Mouse (Mus musculus) embryonic fibroblast, embryonic 13.5 days (primary cell): Measurements from ENCODE around the gene Nol6. TPM values are rescaled to one million over a fixed set of nuclear protein-coding genes. Genes with fewer than 3 reads are reported as not detected.
"Not testable (repeated sequence)": the region's sequence is repeated elsewhere in the genome, so short reads cannot be mapped to it uniquely, and the experiment has no call there.

Experiments used
- H3K27ac ChIP-seq: 2 replicates; pipeline ENCODE4 v1.5.1; 2012; ENCODE audit warnings: low read length, control low read depth, inconsistent platforms; ENCODE audit not compliant: insufficient read depth
- H3K4me1 ChIP-seq: 2 replicates; pipeline ENCODE4 v1.6.1; 2011; ENCODE audit warnings: low read length; ENCODE audit not compliant: control insufficient read depth, insufficient read depth
- H3K4me3 ChIP-seq: 2 replicates; pipeline ENCODE4 v1.5.1; 2011; ENCODE audit warnings: mild to moderate bottlenecking, control low read depth, low read length; ENCODE audit not compliant: insufficient read depth
- CTCF ChIP-seq: IDR thresholded peaks from 2 replicates; pipeline ENCODE4 v1.5.1; 2011; ENCODE audit warnings: mild to moderate bottlenecking, control low read depth, low read length, moderate library complexity, borderline replicate concordance; ENCODE audit not compliant: insufficient read depth
- POLR2A ChIP-seq: IDR thresholded peaks from 2 replicates; pipeline ENCODE4 v1.6.1; 2011; ENCODE audit warnings: low read depth, mild to moderate bottlenecking, control low read depth, low read length, moderate library complexity
- polyA plus RNA-seq: library from polyadenylated mRNA; stranded (reverse); fragments of >200 nt; gene quantifications from 2 replicates; pipeline ENCODE4 v1.2.4, GENCODE M21; 2011; ENCODE audit warnings: low read depth; ENCODE audit not compliant: missing spikeins, insufficient read length

Nol6 gene
- polyA plus RNA-seq, 1 experiment, result 25.1 TPM

GRCm38 (mm10) chr4:41087459-41088298, 36.6 kb downstream of the Nol6 start:
- Histone ChIP-seq H3K27ac (no peak overlapping the region), H3K4me1 (no peaks in the 10 kb centered on the region), H3K4me3 (no peak overlapping the region)
- no peak for TF ChIP-seq POLR2A
- TF ChIP-seq CTCF, result no peak

DNA sequence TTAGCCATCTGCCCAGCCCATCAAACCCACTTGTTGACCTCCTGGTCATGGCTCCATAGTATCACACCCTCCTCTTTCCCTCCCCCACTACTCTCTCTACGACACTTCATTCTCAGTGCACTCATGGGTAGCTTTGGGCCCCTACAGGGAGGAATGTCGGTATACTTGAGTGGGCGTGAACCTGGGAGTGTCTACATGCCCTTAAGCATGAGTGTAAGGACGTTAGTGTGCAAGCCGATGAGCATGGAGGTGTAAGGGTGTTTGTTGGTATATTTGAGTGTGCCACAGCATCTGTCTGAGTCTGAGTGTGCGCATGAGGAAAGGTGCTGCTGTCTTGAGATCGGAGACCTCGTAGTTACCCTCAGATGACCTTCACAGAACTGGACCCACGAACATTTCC, 37.3 kb downstream of the Nol6 start:
- Histone ChIP-seq H3K27ac (no peak overlapping the region), H3K4me1 (no peaks in the 10 kb centered on the region), H3K4me3 (no peak overlapping the region)
- TF ChIP-seq POLR2A (no peak), CTCF (no peak)

- Histone ChIP-seq H3K4me1 (no peaks in the 10 kb centered on the region), H3K4me3 (no peak overlapping the region), H3K27ac (no peak overlapping the region)
- TF ChIP-seq CTCF, result no peak
- TF ChIP-seq POLR2A, result no peak
These were observed 39.4 kb downstream of the Nol6 start for GRCm38 (mm10) chr4:41084819-41085218.

GRCm38 (mm10) chr4:41082803-41083202, 41.5 kb downstream of the Nol6 start:
- not testable (repeated sequence) for H3K27ac ChIP-seq, H3K4me1 ChIP-seq, H3K4me3 ChIP-seq

- TF ChIP-seq CTCF, result no peak
- no peak for TF ChIP-seq POLR2A
- Histone ChIP-seq H3K27ac (no peak overlapping the region), H3K4me3 (no peak overlapping the region), H3K4me1 (no peaks in the 10 kb centered on the region)
These were observed 42.5 kb downstream of the Nol6 start for GRCm38 (mm10) chr4:41081733-41082132.

DNA sequence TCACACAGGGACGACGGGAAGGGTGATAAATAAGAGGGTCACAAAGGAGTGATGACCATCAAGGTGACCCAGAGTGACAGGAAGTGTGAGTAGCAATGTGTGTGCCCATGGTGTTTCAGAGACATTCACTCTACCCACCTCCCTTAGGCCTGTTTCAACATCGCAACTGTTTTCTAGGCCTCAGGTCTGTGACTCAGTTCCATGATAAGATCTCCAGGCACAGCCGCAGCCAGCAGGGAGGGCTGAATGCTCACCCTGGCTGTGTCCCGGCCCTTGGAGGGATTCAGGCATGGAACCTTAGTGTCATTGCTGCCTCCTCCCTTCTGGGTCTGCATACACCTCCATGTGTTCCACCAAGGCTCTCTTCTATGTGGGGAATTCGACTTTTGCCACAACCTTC, 45.5 kb downstream of the Nol6 start:
- Histone ChIP-seq H3K4me3 (no peak overlapping the region), H3K27ac (no peak overlapping the region), H3K4me1 (no peaks in the 10 kb centered on the region)
- TF ChIP-seq POLR2A, result no peak
- TF ChIP-seq CTCF, result no peak

DNA sequence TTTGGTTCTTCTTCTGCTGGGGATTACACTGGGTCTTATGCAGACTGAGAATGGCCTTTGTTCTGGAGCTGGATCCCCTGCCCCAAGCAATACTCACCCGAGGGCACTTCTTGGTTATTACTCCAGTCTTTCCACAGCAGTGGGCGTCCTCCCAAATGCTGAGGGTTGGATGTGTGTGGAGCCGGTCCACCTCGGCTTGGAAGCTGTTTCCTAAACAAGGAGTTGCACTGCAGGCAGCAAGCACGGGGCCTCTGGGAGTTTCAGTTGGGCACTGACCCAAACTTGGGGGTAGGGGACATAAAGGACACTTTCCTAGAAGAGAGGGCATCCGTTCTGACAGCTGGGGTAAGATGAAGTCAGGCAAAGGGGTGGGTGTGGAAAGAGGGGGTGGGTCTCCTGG, 49.8 kb downstream of the Nol6 start:
- H3K4me1 ChIP-seq, result no peaks in the 10 kb centered on the region
- H3K4me3 ChIP-seq, result no peak overlapping the region
- no peak overlapping the region for H3K27ac ChIP-seq
- TF ChIP-seq CTCF (no peak), POLR2A (no peak)

GRCm38 (mm10) chr4:41073008-41073817, 51.0 kb downstream of the Nol6 start:
- Histone ChIP-seq H3K4me1 (no peaks in the 10 kb centered on the region), H3K27ac (no peak overlapping the region), H3K4me3 (no peak overlapping the region)
- TF ChIP-seq POLR2A (no peak), CTCF (no peak)

- Histone ChIP-seq H3K27ac (no peak overlapping the region), H3K4me3 (no peak overlapping the region), H3K4me1 (no peaks in the 10 kb centered on the region)
- TF ChIP-seq POLR2A, result no peak
- TF ChIP-seq CTCF, result no peak
These were observed 52.5 kb downstream of the Nol6 start for GRCm38 (mm10) chr4:41071500-41072429.

- Histone ChIP-seq H3K27ac (no peak overlapping the region), H3K4me3 (no peak overlapping the region), H3K4me1 (no peaks in the 10 kb centered on the region)
- TF ChIP-seq POLR2A, result no peak
- TF ChIP-seq CTCF, result no peak
These were observed 59.1 kb downstream of the Nol6 start for GRCm38 (mm10) chr4:41065196-41065595.

Other genes starting within 250 kb of the Nol6 start
- not detected in 2 replicates for gene Spink4, start 204.4 kb downstream of the Nol6 start, polyA plus RNA-seq
- gene Bag1, start 176.2 kb downstream of the Nol6 start, polyA plus RNA-seq, result 134 and 147 TPM in 2 replicates
- 118 TPM in 2 replicates for gene Chmp5, start 176.0 kb downstream of the Nol6 start, polyA plus RNA-seq
- 57.7 and 70.6 TPM in 2 replicates for gene Nfx1, start 153.5 kb downstream of the Nol6 start, polyA plus RNA-seq
- gene Aqp7, start 76.3 kb downstream of the Nol6 start, polyA plus RNA-seq, result not detected in 2 replicates
- gene Aqp3, start 26.3 kb downstream of the Nol6 start, polyA plus RNA-seq, result 0.55 TPM in 1 of 2 replicates, not detected in the other
- gene Ube2r2, start 11.3 kb upstream of the Nol6 start, polyA plus RNA-seq, result 196 and 222 TPM in 2 replicates
- 69.0 and 78.8 TPM in 2 replicates for gene Ubap2, start 150.7 kb upstream of the Nol6 start, polyA plus RNA-seq
- 40.2 and 40.3 TPM in 2 replicates for gene Dcaf12, start 190.4 kb upstream of the Nol6 start, polyA plus RNA-seq
- 60.1 and 70.5 TPM in 2 replicates for gene Ubap1, start 224.5 kb upstream of the Nol6 start, polyA plus RNA-seq